Mouse (Mus musculus) kidney, embryonic 14.5 days (tissue): ENCODE data around the gene Pheta2. TPM values are rescaled to one million over a fixed set of nuclear protein-coding genes. Genes with fewer than 3 reads are reported as not detected.
A peak's percentile ranks its signal among the peaks of the same experiment; 100 is the strongest.
"Not testable (repeated sequence)": the region's sequence is repeated elsewhere in the genome, so short reads cannot be mapped to it uniquely, and the experiment has no call there.

Experiments used
- ATAC-seq: fragments of 200-750 bp; cut with Nextera tagmentation; 2 replicates; pipeline ENCODE4 v1.8.0; 2017; ENCODE audit warnings: moderate number of reproducible peaks, mild to moderate bottlenecking, moderate TSS enrichment, moderate library complexity; ENCODE audit not compliant: low FRiP score, low TSS enrichment
- H3K27ac ChIP-seq: fragments of 300-500 bp; sonication (generic); 2 replicates; pipeline ENCODE4 v1.5.1; 2014; ENCODE audit warnings: low read depth, mild to moderate bottlenecking, low read length, moderate library complexity, mixed read lengths
- H3K27me3 ChIP-seq: fragments of 300-500 bp; sonication (generic); 2 replicates; pipeline ENCODE4 v1.6.1; 2014; ENCODE audit warnings: mild to moderate bottlenecking, low read length; ENCODE audit not compliant: control insufficient read depth, insufficient read depth
- H3K36me3 ChIP-seq: fragments of 300-500 bp; sonication (generic); 2 replicates; pipeline ENCODE4 v1.6.1; 2014; ENCODE audit warnings: low read length, mixed read lengths; ENCODE audit not compliant: control insufficient read depth, insufficient read depth
- H3K4me1 ChIP-seq: fragments of 300-500 bp; sonication (generic); 2 replicates; pipeline ENCODE4 v1.6.1; 2014; ENCODE audit warnings: low read length, mixed read lengths; ENCODE audit not compliant: control insufficient read depth, insufficient read depth
- H3K4me2 ChIP-seq: fragments of 300-500 bp; sonication (generic); replicated peaks from 2 replicates; pipeline ENCODE4 v1.6.1; 2014; ENCODE audit warnings: low read depth, mild to moderate bottlenecking, low read length
- H3K4me3 ChIP-seq: fragments of 300-500 bp; sonication (generic); 2 replicates; pipeline ENCODE4 v1.5.1; 2014; ENCODE audit warnings: mild to moderate bottlenecking, low read length
- H3K9ac ChIP-seq: fragments of 300-500 bp; sonication (generic); 2 replicates; pipeline ENCODE4 v1.6.1; 2014; ENCODE audit warnings: low read depth, mild to moderate bottlenecking, low read length, moderate library complexity
- H3K9me3 ChIP-seq: fragments of 300-500 bp; sonication (generic); 2 replicates; pipeline ENCODE4 v1.6.1; 2016; ENCODE audit warnings: low read length; ENCODE audit not compliant: control insufficient read depth
- WGBS: fragments of 180-500 bp; shearing (Covaris S2); extraction: QIAGEN DNeasy Blood & Tissue Kit; methylation state at CpG from one replicate; pipeline ENCODE4 v1.1.7; 2014; 5-methylcytosine and 5-hydroxymethylcytosine counted together
- polyA plus RNA-seq: library from polyadenylated mRNA; unstranded; fragments of >200 nt; fragmentation: Nextera tagmentation; extraction: Ambion mirVana; gene quantifications from 2 replicates; pipeline ENCODE4 v1.2.1, GENCODE M21; 2014

The Pheta2 gene
- polyA plus RNA-seq, 1 experiment from 2014 or later: 8.9 TPM

DNA sequence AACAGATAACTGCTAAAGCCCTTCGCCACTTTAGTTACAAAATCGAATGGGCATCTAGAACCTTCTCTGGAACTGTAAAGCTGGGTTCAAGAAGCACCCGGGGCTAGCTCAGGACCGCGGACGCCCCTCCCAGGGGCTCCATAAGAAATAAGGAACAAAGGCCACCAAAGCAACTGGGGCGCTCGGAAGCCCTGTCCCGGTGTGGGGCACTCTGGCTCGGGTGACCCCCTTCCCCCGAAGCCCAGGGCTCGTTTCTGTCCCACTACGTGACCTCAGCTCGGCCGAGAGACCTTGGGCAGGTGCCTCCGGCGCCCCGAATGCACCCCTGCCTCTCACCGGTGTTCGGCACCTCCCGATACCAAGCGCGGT lies 15.0 kb downstream of the Pheta2 start:
- no peaks in the 10 kb centered on the region for H3K27me3 ChIP-seq
- under 1% methylated on average over 23 of the region's 23 CpGs for WGBS
- H3K36me3 ChIP-seq: peaks cover 21% of the 10 kb centered on the region
- H3K27ac ChIP-seq: peak overlapping the region; percentile 44
- no peaks in the 10 kb centered on the region for H3K9me3 ChIP-seq
- H3K4me3 ChIP-seq: peak overlapping the region; percentile 85
- H3K4me2 ChIP-seq: peak overlapping the region; percentile 89
- H3K9ac ChIP-seq: peak overlapping the region; percentile 96
- peaks cover 14% of the 10 kb centered on the region for H3K4me1 ChIP-seq
- ATAC-seq: peak; percentile 26; the same call in 1 of the 2 replicates

DNA sequence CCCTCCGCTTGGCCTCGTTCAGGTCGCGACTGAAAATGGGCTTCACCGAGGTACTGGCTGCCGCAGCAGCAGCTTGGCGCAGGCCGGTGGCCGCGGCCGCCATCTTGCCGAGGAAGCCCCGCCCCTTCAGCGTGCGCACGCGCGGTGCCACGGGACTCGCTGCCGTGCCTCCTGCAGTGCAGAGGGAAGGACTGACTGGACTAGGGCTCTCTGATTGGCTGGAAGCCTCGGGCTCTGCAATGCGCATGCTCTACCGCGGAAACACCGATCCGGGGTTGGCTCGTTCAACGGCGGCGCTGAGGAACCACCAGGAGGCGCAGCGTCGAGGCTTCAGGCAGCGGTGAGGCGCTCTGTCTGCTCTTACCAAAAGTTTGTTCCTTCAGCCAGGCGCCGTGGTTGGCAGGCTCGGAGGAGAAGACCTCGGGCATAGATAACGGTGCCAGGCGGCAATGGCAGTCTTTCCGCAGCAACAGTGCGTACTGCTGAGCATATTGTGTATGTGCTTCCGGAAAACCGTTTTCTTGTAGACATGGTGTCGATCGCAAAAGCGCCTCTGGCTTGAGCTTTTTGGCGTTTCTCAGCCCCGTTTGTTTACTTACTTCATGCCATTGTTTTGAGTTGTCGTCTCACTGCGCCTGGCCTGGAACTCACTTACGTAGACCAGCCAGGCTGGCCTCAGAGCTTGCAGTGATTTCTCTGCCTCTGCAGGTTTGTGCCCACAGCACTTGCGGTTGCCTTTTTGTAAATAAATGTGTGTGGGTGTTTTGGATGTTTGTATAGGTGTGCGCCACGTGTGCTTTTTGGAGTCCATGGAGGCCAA lies 15.6 kb downstream of the Pheta2 start, which contains the start of gene Ndufa6:
Gene Ndufa6, minus strand, starts transcription at position 197 of the 820 bp plus-strand sequence.
- Histone ChIP-seq H3K27ac (peak within 1 kb of the TSS; percentile 82), H3K9me3 (no peaks in the 10 kb centered on the region), H3K4me3 (peak within 1 kb of the TSS; percentile 85), H3K9ac (peak within 1 kb of the TSS; percentile 96), H3K27me3 (no peaks in the 10 kb centered on the region), H3K4me2 (peak within 1 kb of the TSS; percentile 89), H3K4me1 (peaks cover 17% of the 10 kb centered on the region), H3K36me3 (peaks cover 15% of the 10 kb centered on the region)
- peak; percentile 99 for ATAC-seq
- 1% methylated on average over 57 of the region's 57 CpGs for WGBS

DNA sequence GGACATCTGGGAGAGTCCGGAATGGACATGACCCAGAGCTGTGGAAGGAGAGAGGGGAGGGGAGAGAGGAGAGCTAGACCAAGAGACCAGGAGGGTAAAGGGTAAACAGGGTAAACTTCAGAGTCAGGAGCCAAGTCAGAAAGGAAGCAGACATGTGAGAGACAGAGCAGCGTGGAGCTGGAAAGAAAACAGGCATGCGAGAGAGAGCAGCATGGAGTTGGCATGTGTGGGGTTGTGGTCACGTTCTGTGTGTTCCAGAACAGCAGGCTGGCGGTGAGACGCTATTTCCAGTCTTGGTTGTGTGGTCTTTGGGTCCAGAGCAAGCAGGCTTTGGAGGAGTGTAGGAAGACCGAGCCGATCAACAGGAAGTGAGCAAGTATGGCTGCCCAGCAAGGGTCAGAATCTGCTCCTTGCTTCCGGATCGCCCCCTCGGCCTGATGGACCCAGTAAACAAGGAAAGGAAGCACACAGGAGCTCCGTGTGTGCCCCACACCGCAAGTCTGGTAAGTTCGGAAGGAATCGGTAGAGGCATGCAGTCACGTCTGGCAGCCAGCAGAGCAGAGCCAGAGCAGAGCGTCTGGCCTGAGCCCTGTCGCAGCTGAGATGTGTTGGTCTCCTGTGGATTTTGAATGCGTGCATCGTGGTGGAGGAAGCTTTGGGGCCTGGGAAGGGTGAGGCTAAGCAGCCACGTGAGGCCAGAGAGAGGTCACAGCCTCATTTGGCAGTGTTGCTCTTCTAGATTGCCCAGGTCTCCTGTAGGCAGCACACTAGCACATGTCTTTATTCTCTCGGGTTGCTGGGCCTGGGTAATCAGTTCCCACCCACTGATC lies 19.9 kb downstream of the Pheta2 start:
- Histone ChIP-seq H3K4me2 (no peak overlapping the region), H3K9ac (no peak overlapping the region), H3K27ac (0 out of 2 replicates have a peak overlapping the region, but pooled peaks have one; percentile 51), H3K36me3 (no peaks in the 10 kb centered on the region), H3K4me3 (no peak overlapping the region), H3K27me3 (no peaks in the 10 kb centered on the region), H3K4me1 (0 out of 2 replicates have a peak, but pooled peaks cover 5% of the 10 kb centered on the region), H3K9me3 (no peaks in the 10 kb centered on the region)
- no peak for ATAC-seq
- 55% methylated on average over 22 of the region's 22 CpGs for WGBS

DNA sequence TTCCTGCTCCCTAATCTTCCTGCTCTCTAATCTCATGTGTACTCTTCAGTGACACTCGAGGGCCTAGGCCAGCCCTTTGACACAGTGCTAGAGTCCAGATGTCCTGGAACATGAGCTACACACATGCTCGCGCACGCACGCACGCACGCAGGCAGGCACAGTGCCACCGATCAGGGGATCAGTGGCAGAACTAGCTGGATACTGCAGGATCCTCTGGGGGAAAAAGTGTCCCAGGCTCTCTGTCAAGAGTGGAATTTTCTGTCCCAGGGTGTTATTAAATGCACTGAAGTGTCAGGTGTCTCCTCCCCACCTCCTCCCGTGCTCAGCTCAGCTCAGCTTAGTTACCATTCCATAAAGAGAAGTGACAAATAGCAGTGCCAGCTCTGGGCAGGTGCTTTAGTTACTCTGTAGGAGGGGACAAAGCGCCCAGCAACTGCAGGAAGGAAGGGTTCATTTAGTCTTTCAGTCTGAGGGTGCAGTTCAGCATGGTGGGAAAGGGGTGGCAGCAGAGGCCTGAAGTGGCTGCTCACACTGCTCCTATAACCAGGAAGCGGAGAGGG lies 22.8 kb downstream of the Pheta2 start:
- Histone ChIP-seq H3K4me2 (no peak overlapping the region), H3K9ac (no peak overlapping the region), H3K9me3 (no peaks in the 10 kb centered on the region), H3K27me3 (no peaks in the 10 kb centered on the region), H3K27ac (peak overlapping the region; percentile 30; the same call in 1 of the 2 replicates), H3K4me3 (no peak overlapping the region), H3K36me3 (no peaks in the 10 kb centered on the region), H3K4me1 (0 out of 2 replicates have a peak, but pooled peaks cover 5% of the 10 kb centered on the region)
- WGBS: 67% methylated on average over 11 of the region's 11 CpGs
- peak; percentile 66 for ATAC-seq

DNA sequence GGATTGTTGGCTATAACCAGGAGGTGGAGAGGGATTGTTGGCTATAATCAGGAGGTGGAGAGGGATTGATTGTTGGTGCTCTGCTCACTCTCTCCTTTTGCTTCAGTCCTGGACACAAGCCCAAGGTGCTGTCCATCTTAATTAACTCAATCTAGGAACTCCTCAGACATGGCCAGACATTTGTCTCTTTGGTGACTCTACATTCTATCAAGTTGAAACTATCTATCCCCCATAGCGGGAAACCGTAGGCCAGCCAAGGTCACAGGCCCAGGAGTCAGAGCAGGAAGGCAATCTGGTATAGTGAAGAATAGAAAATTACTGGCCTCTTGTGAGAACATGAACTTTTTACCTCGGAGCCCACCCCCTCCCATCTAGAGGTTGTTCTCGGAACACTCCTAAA lies 23.5 kb downstream of the Pheta2 start:
- Histone ChIP-seq H3K9ac (no peak overlapping the region), H3K4me3 (no peak overlapping the region), H3K4me1 (0 out of 2 replicates have a peak, but pooled peaks cover 5% of the 10 kb centered on the region), H3K27ac (no peak overlapping the region), H3K4me2 (no peak overlapping the region), H3K36me3 (no peaks in the 10 kb centered on the region), H3K9me3 (no peaks in the 10 kb centered on the region), H3K27me3 (no peaks in the 10 kb centered on the region)
- ATAC-seq: 0 out of 2 replicates have a peak, but pooled peaks have one; percentile 32
- 66% methylated on average over 3 of the region's 4 CpGs for WGBS

DNA sequence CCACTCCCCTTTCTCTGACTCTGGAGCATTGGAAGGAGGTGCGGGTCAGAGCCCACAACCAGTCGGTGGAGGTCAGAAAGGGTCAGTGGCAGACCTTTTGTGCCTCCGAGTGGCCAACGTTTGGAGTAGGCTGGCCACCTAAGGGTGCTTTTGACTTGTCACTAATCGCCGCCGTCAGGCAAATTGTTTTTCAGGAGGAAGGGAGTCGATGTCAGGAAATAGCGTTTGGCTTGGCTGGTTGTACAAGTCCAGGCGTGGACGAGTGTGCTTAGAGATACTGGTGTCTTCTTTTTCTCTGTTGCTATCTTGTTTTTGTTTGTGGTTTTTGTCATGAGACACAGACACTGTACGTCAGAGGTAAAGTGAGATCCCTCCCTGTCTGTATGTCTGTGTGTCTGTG lies 25.1 kb downstream of the Pheta2 start:
- H3K4me3 ChIP-seq, H3K9ac ChIP-seq, H3K36me3 ChIP-seq, H3K9me3 ChIP-seq, H3K27me3 ChIP-seq, H3K27ac ChIP-seq, H3K4me2 ChIP-seq, H3K4me1 ChIP-seq, ATAC-seq: not testable (repeated sequence)
- WGBS: 71% methylated on average over 7 of the region's 12 CpGs

DNA sequence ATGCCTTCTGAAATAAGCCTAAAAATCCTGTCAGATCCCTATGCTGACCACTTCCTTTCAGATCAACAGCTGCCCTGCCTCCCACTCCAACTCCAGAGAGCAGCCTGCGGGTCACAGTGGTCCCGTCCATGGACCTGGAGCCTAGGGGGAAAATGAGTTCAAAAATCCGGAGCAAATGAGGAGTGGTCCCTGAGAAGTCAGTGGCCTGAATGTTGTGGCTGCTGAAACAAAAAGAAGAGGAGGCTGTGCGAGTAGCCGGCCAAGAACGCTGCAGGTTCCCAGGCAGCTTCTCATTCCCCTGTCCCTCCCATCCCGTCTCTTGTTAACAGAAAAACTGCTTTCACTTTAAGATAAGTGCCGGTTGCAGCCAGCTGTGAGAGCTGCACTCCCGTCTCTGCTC lies 25.8 kb downstream of the Pheta2 start:
- not testable (repeated sequence) for H3K36me3 ChIP-seq, H3K4me3 ChIP-seq, H3K4me1 ChIP-seq, H3K9ac ChIP-seq, H3K27me3 ChIP-seq, H3K27ac ChIP-seq, ATAC-seq, H3K4me2 ChIP-seq, H3K9me3 ChIP-seq
- 14% methylated on average over 6 of the region's 9 CpGs for WGBS

DNA sequence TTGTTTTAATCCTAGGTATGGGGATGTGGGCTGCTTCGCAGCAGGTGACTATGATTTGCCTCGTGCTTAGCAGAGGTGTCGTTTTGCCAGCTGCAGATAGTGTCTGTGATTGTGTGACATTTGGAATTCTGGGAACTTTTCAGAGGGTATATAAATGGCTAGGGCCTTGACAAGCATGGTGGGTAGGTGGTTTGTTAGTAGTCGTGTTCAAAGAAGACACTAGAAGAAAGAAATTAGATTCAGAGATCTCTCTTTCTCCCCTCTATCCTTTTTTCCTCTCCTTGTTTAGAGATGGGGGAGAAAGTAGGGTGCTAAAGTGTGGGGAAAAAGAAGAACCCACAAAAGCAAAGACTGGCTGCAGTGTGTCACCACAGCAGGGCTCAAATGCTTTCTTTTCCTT lies 29.4 kb downstream of the Pheta2 start:
- Histone ChIP-seq H3K4me1 (no peaks in the 10 kb centered on the region), H3K9ac (no peak overlapping the region), H3K4me3 (no peak overlapping the region), H3K36me3 (no peaks in the 10 kb centered on the region), H3K9me3 (no peaks in the 10 kb centered on the region), H3K27me3 (no peaks in the 10 kb centered on the region), H3K27ac (no peak overlapping the region), H3K4me2 (no peak overlapping the region)
- 90% methylated on average over 4 of the region's 4 CpGs for WGBS
- ATAC-seq: no peak
